Mouse (Mus musculus) stomach, embryonic 14.5 days (tissue): Measurements from ENCODE around the gene Rapgef5. TPM values are rescaled to one million over a fixed set of nuclear protein-coding genes. Genes with fewer than 3 reads are reported as not detected.

ENCODE experiments used
- ATAC-seq: fragments of 200-750 bp; cut with Nextera tagmentation; 2 replicates; pipeline ENCODE4 v1.8.0; 2017; ENCODE audit warnings: low read depth, moderate TSS enrichment; ENCODE audit not compliant: insufficient number of reproducible peaks, insufficient read depth, low FRiP score
- H3K27ac ChIP-seq: fragments of 300-500 bp; sonication (generic); 2 replicates; pipeline ENCODE4 v1.5.1; 2014; ENCODE audit warnings: mild to moderate bottlenecking, low read length, moderate library complexity, mixed read lengths
- H3K27me3 ChIP-seq: fragments of 300-500 bp; sonication (generic); 2 replicates; pipeline ENCODE4 v1.6.1; 2014; ENCODE audit warnings: low read length, control low read depth, mixed read lengths; ENCODE audit not compliant: control insufficient read depth, insufficient read depth
- H3K36me3 ChIP-seq: fragments of 300-500 bp; sonication (generic); 2 replicates; pipeline ENCODE4 v1.6.1; 2014; ENCODE audit warnings: mild to moderate bottlenecking, control low read depth, low read length, moderate library complexity, mixed read lengths; ENCODE audit not compliant: control insufficient read depth, insufficient read depth
- H3K4me1 ChIP-seq: fragments of 300-500 bp; sonication (generic); 2 replicates; pipeline ENCODE4 v1.6.1; 2014; ENCODE audit warnings: low read length, control low read depth, mixed read lengths; ENCODE audit not compliant: control insufficient read depth, insufficient read depth
- H3K4me2 ChIP-seq: fragments of 300-500 bp; sonication (generic); replicated peaks from 2 replicates; pipeline ENCODE4 v1.6.1; 2014; ENCODE audit warnings: low read depth, low read length, control low read depth
- H3K4me3 ChIP-seq: fragments of 300-500 bp; sonication (generic); 2 replicates; pipeline ENCODE4 v1.5.1; 2014; ENCODE audit warnings: low read depth, low read length, control low read depth
- H3K9ac ChIP-seq: fragments of 300-500 bp; sonication (generic); replicated peaks from 2 replicates; pipeline ENCODE4 v1.6.1; 2014; ENCODE audit warnings: low read depth, mild to moderate bottlenecking, control low read depth, low read length, moderate library complexity, mixed read lengths
- H3K9me3 ChIP-seq: fragments of 300-500 bp; sonication (generic); 2 replicates; pipeline ENCODE4 v1.6.1; 2016; ENCODE audit warnings: low read depth, low read length, control low read depth; ENCODE audit not compliant: control insufficient read depth
- WGBS: fragments of 180-500 bp; shearing (Covaris S2); extraction: QIAGEN DNeasy Blood & Tissue Kit; methylation state at CpG from one replicate; pipeline ENCODE4 v1.1.7; 2014; 5-methylcytosine and 5-hydroxymethylcytosine counted together
- polyA plus RNA-seq: library from polyadenylated mRNA; unstranded; fragments of >200 nt; fragmentation: Nextera tagmentation; extraction: Ambion mirVana; gene quantifications from 2 replicates; pipeline ENCODE4 v1.2.1, GENCODE M21; 2014

Gene Rapgef5
- polyA plus RNA-seq, 1 experiment from 2014 or later, result 11.9 TPM

GRCm38 (mm10) chr12:117497361-117497760, 18.9 kb upstream of the Rapgef5 start:
- H3K9me3 ChIP-seq, result no peaks in the 10 kb centered on the region
- H3K9ac ChIP-seq, result no peak overlapping the region
- no peak for ATAC-seq
- H3K27me3 ChIP-seq, result no peaks in the 10 kb centered on the region
- 100% methylated on average over 1 of the region's 1 CpGs for WGBS
- no peak overlapping the region for H3K27ac ChIP-seq
- no peak overlapping the region for H3K4me3 ChIP-seq
- no peak overlapping the region for H3K4me2 ChIP-seq
- no peaks in the 10 kb centered on the region for H3K4me1 ChIP-seq
- no peaks in the 10 kb centered on the region for H3K36me3 ChIP-seq

GRCm38 (mm10) chr12:117499242-117499641, 17.0 kb upstream of the Rapgef5 start:
- WGBS, result 85% methylated on average over 5 of the region's 5 CpGs
- no peaks in the 10 kb centered on the region for H3K4me1 ChIP-seq
- H3K9me3 ChIP-seq, result no peaks in the 10 kb centered on the region
- H3K9ac ChIP-seq, result no peak overlapping the region
- H3K36me3 ChIP-seq, result no peaks in the 10 kb centered on the region
- H3K27ac ChIP-seq, result no peak overlapping the region
- no peak for ATAC-seq
- H3K4me2 ChIP-seq, result no peak overlapping the region
- no peaks in the 10 kb centered on the region for H3K27me3 ChIP-seq
- no peak overlapping the region for H3K4me3 ChIP-seq

- ATAC-seq, result no peak
- H3K9me3 ChIP-seq, result no peaks in the 10 kb centered on the region
- no peak overlapping the region for H3K4me3 ChIP-seq
- H3K9ac ChIP-seq, result no peak overlapping the region
- no peaks in the 10 kb centered on the region for H3K36me3 ChIP-seq
- no peaks in the 10 kb centered on the region for H3K27me3 ChIP-seq
- H3K4me1 ChIP-seq, result no peaks in the 10 kb centered on the region
- no peak overlapping the region for H3K27ac ChIP-seq
- WGBS, result 55% methylated on average over 4 of the region's 4 CpGs
- no peak overlapping the region for H3K4me2 ChIP-seq
Observed at GRCm38 (mm10) chr12:117501180-117501579, 15.1 kb upstream of the Rapgef5 start.

- Histone ChIP-seq H3K9me3 (no peaks in the 10 kb centered on the region), H3K4me3 (no peak overlapping the region), H3K27me3 (no peaks in the 10 kb centered on the region), H3K36me3 (no peaks in the 10 kb centered on the region), H3K27ac (no peak overlapping the region), H3K9ac (no peak overlapping the region), H3K4me2 (no peak overlapping the region), H3K4me1 (no peaks in the 10 kb centered on the region)
- WGBS, result 92% methylated on average over 3 of the region's 3 CpGs
- no peak for ATAC-seq
Observed at GRCm38 (mm10) chr12:117502834-117503233, 13.4 kb upstream of the Rapgef5 start.

- no peak overlapping the region for H3K4me2 ChIP-seq
- H3K27ac ChIP-seq, result no peak overlapping the region
- H3K4me3 ChIP-seq, result no peak overlapping the region
- H3K4me1 ChIP-seq, result no peaks in the 10 kb centered on the region
- H3K36me3 ChIP-seq, result no peaks in the 10 kb centered on the region
- ATAC-seq, result no peak
- H3K9me3 ChIP-seq, result no peaks in the 10 kb centered on the region
- H3K9ac ChIP-seq, result no peak overlapping the region
- 60% methylated on average over 2 of the region's 2 CpGs for WGBS
- no peaks in the 10 kb centered on the region for H3K27me3 ChIP-seq
Observed at GRCm38 (mm10) chr12:117505163-117505562, 11.1 kb upstream of the Rapgef5 start.

DNA sequence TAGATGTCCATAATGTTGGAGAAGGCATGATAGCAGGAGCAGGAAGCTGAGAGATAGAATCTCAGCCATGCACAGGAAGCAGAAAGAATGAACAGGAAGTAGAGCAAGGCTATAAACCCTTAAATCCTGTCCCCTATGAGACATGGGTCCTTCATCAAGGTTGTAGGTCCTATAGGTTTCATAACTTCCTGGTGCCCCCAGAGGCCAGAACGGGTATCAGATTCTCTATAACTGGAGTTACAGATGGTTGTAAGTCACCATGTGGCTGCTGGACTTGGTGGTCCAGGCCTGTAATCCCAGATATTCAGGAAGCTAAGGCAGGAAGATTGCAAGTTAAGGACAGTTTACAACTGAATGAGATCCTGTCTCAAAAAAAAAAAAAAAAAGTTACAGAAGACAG, 8.5 kb upstream of the Rapgef5 start:
- 41% methylated on average over 1 of the region's 1 CpGs for WGBS
- no peak for ATAC-seq
- no peaks in the 10 kb centered on the region for H3K4me1 ChIP-seq
- no peak overlapping the region for H3K4me2 ChIP-seq
- H3K9me3 ChIP-seq, result no peaks in the 10 kb centered on the region
- no peak overlapping the region for H3K4me3 ChIP-seq
- no peaks in the 10 kb centered on the region for H3K36me3 ChIP-seq
- no peak overlapping the region for H3K9ac ChIP-seq
- H3K27me3 ChIP-seq, result no peaks in the 10 kb centered on the region
- no peak overlapping the region for H3K27ac ChIP-seq

DNA sequence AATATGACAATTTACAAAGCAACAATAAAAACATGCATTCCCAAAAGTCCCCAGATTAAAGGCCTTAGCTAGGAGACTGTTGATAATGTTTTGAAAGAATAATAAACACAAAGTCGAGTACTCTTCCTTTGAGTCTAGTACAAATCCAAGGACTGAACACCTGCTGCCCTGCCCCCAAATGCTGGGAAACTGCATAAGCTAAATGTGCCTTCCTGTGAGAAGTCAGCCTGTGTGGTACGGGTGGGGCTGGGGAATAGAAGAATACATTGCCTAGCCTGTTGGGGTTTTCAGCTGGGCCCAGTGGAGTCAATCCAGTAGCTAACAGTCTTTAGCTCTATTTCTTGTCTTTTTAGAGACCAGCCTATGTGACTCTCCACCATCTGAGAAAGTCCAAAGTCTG, 6.4 kb upstream of the Rapgef5 start:
- no peak overlapping the region for H3K4me2 ChIP-seq
- ATAC-seq, result no peak
- no peaks in the 10 kb centered on the region for H3K4me1 ChIP-seq
- H3K4me3 ChIP-seq, result no peak overlapping the region
- WGBS, result 16% methylated on average over 2 of the region's 2 CpGs
- H3K27me3 ChIP-seq, result no peaks in the 10 kb centered on the region
- H3K9ac ChIP-seq, result no peak overlapping the region
- H3K36me3 ChIP-seq, result no peaks in the 10 kb centered on the region
- no peaks in the 10 kb centered on the region for H3K9me3 ChIP-seq
- H3K27ac ChIP-seq, result no peak overlapping the region

DNA sequence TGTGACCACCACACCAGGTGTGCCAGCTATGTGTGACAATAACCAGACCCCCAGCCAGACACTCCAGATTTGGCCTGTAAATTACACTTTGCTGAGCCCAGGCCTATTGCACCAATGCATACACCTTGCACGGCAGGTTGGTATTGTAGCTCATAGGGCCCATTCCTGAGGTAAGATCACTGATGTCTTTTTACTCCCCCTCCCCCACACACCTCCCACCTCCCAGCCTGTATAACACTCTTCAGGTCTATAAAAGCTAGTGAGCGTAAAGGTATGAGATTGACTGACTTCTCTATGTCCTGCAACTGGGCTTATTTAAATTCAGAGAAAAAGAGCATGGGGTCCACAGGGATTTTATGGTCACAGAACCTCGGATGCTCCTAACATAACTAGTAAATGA, 3.8 kb upstream of the Rapgef5 start:
- Histone ChIP-seq H3K27ac (no peak overlapping the region), H3K9ac (no peak overlapping the region), H3K4me2 (no peak overlapping the region), H3K27me3 (no peaks in the 10 kb centered on the region), H3K4me3 (no peak overlapping the region), H3K4me1 (no peaks in the 10 kb centered on the region), H3K36me3 (no peaks in the 10 kb centered on the region), H3K9me3 (no peaks in the 10 kb centered on the region)
- 90% methylated on average over 3 of the region's 3 CpGs for WGBS
- no peak for ATAC-seq

DNA sequence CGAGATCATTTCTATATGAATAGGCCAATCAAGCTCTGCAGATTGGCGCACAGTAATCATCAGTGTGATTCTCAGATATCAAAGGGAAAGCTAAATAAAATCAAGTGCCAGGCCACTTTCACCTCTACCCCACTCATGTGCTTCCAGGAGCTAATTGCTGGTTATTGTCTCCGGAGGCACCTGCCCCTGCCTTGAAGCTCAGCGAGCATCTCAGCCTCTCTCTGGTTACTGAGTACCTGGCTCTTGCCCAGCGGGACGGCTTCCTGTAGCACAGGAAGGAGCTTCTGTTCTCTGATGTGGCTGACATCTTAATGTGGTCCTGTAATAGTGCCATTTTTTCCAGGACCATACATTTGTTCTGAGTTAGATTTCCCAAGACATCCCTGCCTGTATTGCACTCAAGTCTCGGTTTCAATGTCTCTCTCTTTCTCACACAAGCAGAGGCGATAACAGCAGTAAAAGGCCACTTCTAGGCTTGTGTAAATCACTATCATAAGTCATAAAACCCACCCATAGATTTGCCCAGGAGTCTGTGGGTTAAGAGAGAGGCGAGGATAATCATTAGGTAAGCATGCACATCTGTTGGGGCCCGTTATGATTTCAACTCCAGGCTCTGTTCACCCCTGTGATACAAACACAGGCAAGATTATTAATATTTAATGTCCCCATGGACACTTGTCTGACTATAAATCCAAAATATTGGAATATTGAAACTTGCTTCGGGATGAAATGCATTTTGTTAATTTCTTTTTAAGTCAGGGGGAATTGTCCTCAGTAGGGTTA, 2.9 kb upstream of the Rapgef5 start:
- no peak overlapping the region for H3K4me2 ChIP-seq
- H3K27me3 ChIP-seq, result no peaks in the 10 kb centered on the region
- H3K9me3 ChIP-seq, result no peaks in the 10 kb centered on the region
- no peak overlapping the region for H3K27ac ChIP-seq
- no peaks in the 10 kb centered on the region for H3K36me3 ChIP-seq
- no peak overlapping the region for H3K4me3 ChIP-seq
- no peak overlapping the region for H3K9ac ChIP-seq
- 72% methylated on average over 11 of the region's 11 CpGs for WGBS
- no peak for ATAC-seq
- no peaks in the 10 kb centered on the region for H3K4me1 ChIP-seq
